Mouse (Mus musculus): Measurements from ENCODE around the gene Nrxn1. TPM values are rescaled to one million over a fixed set of nuclear protein-coding genes. Genes with fewer than 3 reads are reported as not detected.

The Nrxn1 gene
- polyA plus RNA-seq, 1 experiment from 2014 or later, result 12.2 TPM

DNA sequence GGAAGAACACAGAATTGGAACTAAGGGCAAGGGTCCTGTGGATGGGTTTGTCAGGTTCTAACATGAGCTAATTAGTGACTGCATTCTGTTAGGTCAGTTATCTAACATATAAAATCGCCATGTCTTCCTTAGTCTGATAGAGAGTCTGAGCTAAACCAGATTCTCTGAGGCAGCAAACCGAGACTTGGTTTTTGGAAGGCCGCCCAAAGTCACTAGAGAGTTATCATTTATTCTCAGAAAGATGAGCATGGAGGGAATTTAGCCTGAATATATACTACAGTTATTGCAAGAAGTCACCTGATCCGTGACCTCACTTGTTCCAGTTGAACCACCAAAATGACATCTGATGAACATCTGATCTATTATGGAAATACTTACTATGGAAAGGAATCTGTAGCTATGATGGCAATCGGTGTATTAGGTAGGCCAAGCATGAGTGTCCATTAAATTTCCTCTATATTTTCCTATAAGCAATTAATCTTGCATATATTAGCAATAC is 397.7 kb downstream of the Nrxn1 start:
- H3K9ac ChIP-seq, result no peak overlapping the region
- H3K36me3 ChIP-seq, result no peaks in the 10 kb centered on the region
- no peak overlapping the region for H3K27ac ChIP-seq
- no peak for ATAC-seq (ENCODE audit: low FRiP score, low read depth)
- H3K27me3 ChIP-seq, result no peaks in the 10 kb centered on the region
- H3K4me3 ChIP-seq, result no peak overlapping the region
- no peaks in the 10 kb centered on the region for H3K9me3 ChIP-seq
- no peak overlapping the region for H3K4me2 ChIP-seq (replicated peaks)
- H3K4me1 ChIP-seq, result peaks cover 12% of the 10 kb centered on the region; the same call in 1 of the 2 replicates
- WGBS, result 87% methylated on average over 5 of the region's 5 CpGs

DNA sequence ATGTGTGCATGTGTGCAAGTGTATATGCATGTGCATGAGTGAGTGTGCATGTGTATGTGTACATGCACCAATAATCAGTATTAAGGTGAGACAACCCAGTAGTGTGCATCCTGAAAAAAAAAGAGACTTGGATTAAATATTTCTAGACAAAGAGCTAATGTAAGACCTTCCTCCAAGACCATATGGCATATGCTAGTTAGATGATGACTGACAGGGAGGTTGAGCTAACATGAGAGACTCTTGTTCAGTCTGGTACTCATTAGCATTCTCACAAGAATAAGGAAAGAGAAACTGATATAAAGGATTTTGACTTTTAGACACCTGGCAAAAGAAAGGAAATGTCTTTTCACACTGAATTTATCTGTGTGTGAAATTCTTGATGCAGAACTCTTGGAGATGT is 408.7 kb downstream of the Nrxn1 start:
- H3K9ac ChIP-seq, result no peak overlapping the region

DNA sequence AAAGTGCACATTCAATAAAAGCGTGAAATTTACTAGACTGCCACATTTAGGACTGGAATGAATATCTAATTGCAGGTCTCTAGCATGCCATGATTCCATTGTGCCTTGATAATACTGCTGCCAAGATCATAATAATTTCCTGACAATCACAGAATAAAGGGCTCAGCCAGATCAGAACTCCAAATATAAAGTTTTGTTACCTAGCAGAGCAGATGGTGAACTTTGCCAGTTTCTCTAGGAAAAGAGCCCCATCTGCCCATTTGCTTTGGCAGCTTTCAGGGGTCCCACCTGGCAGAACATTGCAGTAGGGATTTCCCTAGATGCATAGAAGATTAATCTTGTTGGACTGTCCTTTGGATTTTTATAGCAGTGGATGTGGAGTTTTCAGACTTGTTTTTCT is 411.9 kb downstream of the Nrxn1 start:
- Histone ChIP-seq H3K27me3 (no peaks in the 10 kb centered on the region), H3K9ac (no peak overlapping the region), H3K27ac (no peak overlapping the region), H3K4me1 (no peaks in the 10 kb centered on the region), H3K36me3 (no peaks in the 10 kb centered on the region), H3K4me2 (replicated peaks) (no peak overlapping the region), H3K4me3 (no peak overlapping the region), H3K9me3 (no peaks in the 10 kb centered on the region)
- no peak for ATAC-seq (ENCODE audit: low FRiP score, low read depth)
- 70% methylated on average over 1 of the region's 1 CpGs for WGBS

More for the DNA sequence above, 408.7 kb downstream of the Nrxn1 start:
- Histone ChIP-seq H3K9me3 (no peaks in the 10 kb centered on the region), H3K4me2 (replicated peaks) (no peak overlapping the region), H3K36me3 (no peaks in the 10 kb centered on the region), H3K4me1 (no peaks in the 10 kb centered on the region), H3K4me3 (no peak overlapping the region), H3K27me3 (no peaks in the 10 kb centered on the region), H3K27ac (no peak overlapping the region)
- no peak for ATAC-seq (ENCODE audit: low FRiP score, low read depth)

DNA sequence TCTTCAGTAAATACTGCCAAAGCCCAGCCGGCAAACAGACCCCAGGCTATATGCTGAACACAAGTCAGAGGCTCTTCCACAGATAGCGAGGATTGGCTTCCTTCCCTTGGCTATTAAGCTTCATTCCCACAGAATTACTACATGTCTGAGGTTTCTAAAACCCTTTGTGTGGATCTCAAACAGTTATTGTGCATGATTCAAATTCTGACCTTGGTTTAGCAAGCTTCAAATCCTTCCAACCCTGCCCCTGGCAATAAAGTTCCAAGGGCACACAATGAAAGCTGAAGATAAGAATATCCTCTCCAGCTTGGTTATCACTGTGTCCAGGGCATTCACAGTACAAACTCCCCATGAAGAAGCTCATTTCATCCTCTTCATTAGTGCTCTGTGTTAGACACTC is 416.2 kb downstream of the Nrxn1 start:
- H3K4me3 ChIP-seq, result no peak overlapping the region
- H3K4me1 ChIP-seq, result no peaks in the 10 kb centered on the region
- H3K9ac ChIP-seq, result no peak overlapping the region
- H3K27ac ChIP-seq, result no peak overlapping the region
- H3K36me3 ChIP-seq, result no peaks in the 10 kb centered on the region
- H3K9me3 ChIP-seq, result no peaks in the 10 kb centered on the region
- H3K27me3 ChIP-seq, result no peaks in the 10 kb centered on the region
- ATAC-seq (ENCODE audit: low FRiP score, low read depth), result no peak
- H3K4me2 ChIP-seq (replicated peaks), result no peak overlapping the region
- WGBS, result 72% methylated on average over 2 of the region's 2 CpGs

DNA sequence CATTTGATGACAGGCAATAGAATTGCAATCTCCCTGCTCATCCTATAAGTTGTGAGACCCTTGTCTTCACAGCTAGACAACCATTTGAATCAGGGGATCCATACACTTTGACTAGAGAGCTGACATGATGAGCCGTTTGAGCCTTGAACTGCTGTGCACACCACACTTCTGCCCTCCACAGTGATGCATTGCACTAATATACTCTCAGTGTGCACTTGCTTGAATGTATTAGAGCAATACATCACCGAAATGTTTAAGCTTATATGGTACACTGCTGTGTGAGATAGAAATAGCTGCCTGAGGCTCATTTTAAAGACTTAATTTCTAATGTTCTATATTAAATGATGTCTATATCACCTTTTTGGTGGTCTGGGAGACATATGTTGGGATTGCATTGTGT is 430.6 kb downstream of the Nrxn1 start:
- Histone ChIP-seq H3K27ac (no peak overlapping the region), H3K27me3 (no peaks in the 10 kb centered on the region), H3K9me3 (no peaks in the 10 kb centered on the region), H3K36me3 (no peaks in the 10 kb centered on the region), H3K9ac (no peak overlapping the region), H3K4me3 (no peak overlapping the region), H3K4me1 (no peaks in the 10 kb centered on the region), H3K4me2 (replicated peaks) (no peak overlapping the region)
- 82% methylated on average over 2 of the region's 2 CpGs for WGBS
- no peak for ATAC-seq (ENCODE audit: low FRiP score, low read depth)

DNA sequence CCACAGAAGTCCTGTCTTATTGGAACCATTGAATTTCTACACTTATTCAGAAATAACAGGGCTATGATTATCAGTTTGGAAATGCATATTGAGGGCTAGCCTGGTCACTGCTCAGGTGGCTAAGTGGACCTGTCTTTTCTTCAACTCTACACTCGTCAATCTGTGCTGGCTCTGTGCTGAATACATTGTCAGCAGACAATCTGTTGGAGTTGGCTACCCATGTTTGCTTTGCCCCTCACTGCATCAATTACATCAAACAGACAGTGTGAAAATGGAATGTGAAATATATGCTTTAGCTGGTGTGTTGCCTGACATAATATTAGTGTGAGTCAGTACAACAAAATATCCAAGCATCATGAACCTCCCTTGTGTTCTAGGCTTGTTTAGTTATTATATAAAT is 438.4 kb downstream of the Nrxn1 start:
- Histone ChIP-seq H3K4me1 (peaks cover 11% of the 10 kb centered on the region), H3K9me3 (no peaks in the 10 kb centered on the region), H3K4me2 (replicated peaks) (no peak overlapping the region), H3K36me3 (no peaks in the 10 kb centered on the region), H3K9ac (no peak overlapping the region), H3K4me3 (no peak overlapping the region), H3K27ac (no peak overlapping the region), H3K27me3 (no peaks in the 10 kb centered on the region)
- 90% methylated on average over 1 of the region's 1 CpGs for WGBS
- no peak for ATAC-seq (ENCODE audit: low FRiP score, low read depth)

DNA sequence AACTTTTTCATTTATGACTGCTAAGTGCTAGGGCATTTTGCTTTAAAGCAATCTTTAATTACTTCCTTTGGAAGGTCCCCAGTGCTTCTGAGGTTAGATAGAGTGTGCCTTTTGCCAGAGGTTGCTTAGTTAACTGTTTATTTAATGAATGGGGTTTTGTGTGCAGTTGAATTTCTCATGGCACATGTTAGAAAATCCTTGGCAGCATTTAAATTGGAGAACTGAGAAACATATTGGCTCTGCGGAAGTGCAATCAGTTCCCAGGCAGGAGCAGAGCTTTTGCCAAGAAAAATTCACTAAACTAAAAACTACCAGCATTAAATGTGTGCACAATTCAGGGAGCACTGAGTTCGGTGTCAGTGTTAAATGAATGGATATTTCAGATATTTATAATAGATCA is 439.5 kb downstream of the Nrxn1 start:
- H3K9me3 ChIP-seq, result no peaks in the 10 kb centered on the region
- peaks cover 11% of the 10 kb centered on the region for H3K4me1 ChIP-seq
- no peak overlapping the region; the same call in 1 of the 2 replicates for H3K27ac ChIP-seq
- ATAC-seq (ENCODE audit: low FRiP score, low read depth), result peak; percentile 78
- WGBS, result 38% methylated on average over 2 of the region's 2 CpGs
- H3K9ac ChIP-seq, result no peak overlapping the region
- no peaks in the 10 kb centered on the region for H3K36me3 ChIP-seq
- H3K4me3 ChIP-seq, result no peak overlapping the region
- no peak overlapping the region for H3K4me2 ChIP-seq (replicated peaks)
- no peaks in the 10 kb centered on the region for H3K27me3 ChIP-seq

DNA sequence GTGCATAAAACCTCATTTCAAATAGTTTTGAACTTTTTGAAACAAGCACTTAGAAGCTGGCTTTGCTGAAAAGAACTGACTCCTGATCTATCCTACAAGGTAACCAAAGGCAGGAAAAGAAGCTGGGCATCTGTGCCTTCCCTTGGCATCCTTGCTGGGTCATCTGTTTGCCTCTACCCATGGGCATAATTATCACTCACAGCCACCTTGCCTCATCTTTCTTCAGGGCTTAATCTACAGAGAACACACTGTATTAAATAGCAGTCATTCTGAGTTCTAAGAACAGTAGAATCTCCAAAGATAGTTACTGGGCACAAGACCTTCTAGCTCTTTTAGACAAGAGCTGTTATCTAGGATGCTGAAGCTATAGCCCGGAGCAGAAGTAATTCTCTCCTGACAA is 442.6 kb downstream of the Nrxn1 start:
- no peak overlapping the region for H3K27ac ChIP-seq
- no peak overlapping the region for H3K4me2 ChIP-seq (replicated peaks)
- H3K27me3 ChIP-seq, result no peaks in the 10 kb centered on the region
- H3K4me1 ChIP-seq, result peaks cover 7% of the 10 kb centered on the region
- H3K36me3 ChIP-seq, result no peaks in the 10 kb centered on the region
- no peak for ATAC-seq (ENCODE audit: low FRiP score, low read depth)
- WGBS, result 55% methylated on average over 1 of the region's 1 CpGs
- H3K9me3 ChIP-seq, result no peaks in the 10 kb centered on the region
- H3K9ac ChIP-seq, result no peak overlapping the region
- H3K4me3 ChIP-seq, result no peak overlapping the region

DNA sequence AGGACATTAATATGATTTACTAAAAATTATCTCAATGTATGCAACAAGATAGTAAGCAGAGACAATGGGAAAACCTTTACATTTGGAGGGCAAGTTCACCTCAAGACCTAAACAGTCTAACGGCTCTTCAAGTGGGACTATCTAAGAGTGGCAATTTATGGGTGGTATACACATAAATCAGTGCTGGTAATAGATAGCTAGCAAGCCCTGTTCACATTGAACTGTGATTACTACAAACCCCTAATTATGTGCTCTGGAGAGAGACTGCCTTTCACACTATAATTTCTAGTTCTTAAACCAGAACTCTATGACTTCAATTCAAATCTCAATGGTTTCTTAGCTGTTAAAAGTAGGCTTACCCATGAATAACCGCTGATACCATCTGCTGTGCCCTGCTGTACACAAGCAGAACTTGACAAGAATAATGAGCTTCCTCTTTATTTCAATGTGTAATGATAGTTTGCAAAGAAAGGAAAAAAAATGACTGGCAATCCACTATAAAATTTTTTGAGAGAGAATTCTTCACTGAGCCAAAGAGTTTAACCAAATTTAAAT is 453.8 kb downstream of the Nrxn1 start:
- no peak overlapping the region for H3K4me2 ChIP-seq (replicated peaks)
- no peak overlapping the region for H3K4me3 ChIP-seq
- H3K27ac ChIP-seq, result no peak overlapping the region
- H3K9ac ChIP-seq, result no peak overlapping the region
- H3K36me3 ChIP-seq, result no peaks in the 10 kb centered on the region
- H3K9me3 ChIP-seq, result no peaks in the 10 kb centered on the region
- 55% methylated on average over 2 of the region's 2 CpGs for WGBS
- ATAC-seq (ENCODE audit: low FRiP score, low read depth), result no peak
- H3K27me3 ChIP-seq, result no peaks in the 10 kb centered on the region
- H3K4me1 ChIP-seq, result no peaks in the 10 kb centered on the region

DNA sequence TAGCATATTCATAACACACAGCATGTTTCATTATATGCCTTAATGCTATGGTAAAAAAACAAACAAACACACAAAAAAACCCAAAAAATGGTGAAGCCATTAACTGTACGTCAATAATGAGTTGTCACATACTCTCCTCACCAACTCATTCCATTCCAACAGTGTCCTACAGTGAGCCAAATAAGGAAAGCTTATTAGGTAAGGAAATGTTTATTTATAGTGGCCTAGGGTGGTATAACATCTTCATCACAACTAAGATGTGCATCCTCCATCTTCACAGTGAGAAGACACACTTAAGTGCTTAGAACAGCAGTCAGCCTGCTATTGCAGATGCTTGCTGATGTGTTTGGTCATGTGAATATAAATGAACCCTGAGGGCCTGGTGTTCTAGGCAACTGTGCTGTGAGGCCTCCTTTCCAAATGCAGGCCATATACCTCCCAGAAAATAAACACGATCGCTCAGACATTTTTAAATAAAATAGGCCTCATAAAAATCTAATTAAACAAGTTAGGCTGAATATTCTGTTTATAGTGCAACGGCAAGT is 454.6 kb downstream of the Nrxn1 start:
- no peak overlapping the region for H3K4me2 ChIP-seq (replicated peaks)
- no peak overlapping the region for H3K4me3 ChIP-seq
- H3K27ac ChIP-seq, result no peak overlapping the region
- no peaks in the 10 kb centered on the region for H3K9me3 ChIP-seq
- 71% methylated on average over 4 of the region's 4 CpGs for WGBS
- no peaks in the 10 kb centered on the region for H3K4me1 ChIP-seq
- ATAC-seq (ENCODE audit: low FRiP score, low read depth), result no peak
- H3K27me3 ChIP-seq, result no peaks in the 10 kb centered on the region
- no peak overlapping the region for H3K9ac ChIP-seq
- H3K36me3 ChIP-seq, result no peaks in the 10 kb centered on the region

DNA sequence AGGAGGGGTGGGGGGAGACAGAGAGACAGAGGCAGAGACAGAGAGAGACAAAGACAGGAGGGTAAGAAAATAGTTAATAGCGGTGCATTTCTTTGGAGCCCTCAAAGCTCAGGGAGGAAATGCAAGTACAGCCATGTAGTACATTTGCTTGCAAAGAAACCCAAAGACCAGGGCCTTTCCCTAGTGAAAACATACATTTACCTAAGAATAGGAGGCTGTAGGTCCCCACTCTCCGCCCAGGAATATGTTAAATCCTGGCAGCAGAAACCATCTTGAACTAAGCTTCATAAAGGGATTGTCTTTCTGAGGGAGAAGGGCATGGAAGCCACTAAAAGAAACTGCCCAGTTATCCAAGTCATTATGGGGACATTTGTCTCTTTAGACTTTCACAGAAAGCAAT is 461.5 kb downstream of the Nrxn1 start:
- ATAC-seq (ENCODE audit: low FRiP score, low read depth), result no peak

DNA sequence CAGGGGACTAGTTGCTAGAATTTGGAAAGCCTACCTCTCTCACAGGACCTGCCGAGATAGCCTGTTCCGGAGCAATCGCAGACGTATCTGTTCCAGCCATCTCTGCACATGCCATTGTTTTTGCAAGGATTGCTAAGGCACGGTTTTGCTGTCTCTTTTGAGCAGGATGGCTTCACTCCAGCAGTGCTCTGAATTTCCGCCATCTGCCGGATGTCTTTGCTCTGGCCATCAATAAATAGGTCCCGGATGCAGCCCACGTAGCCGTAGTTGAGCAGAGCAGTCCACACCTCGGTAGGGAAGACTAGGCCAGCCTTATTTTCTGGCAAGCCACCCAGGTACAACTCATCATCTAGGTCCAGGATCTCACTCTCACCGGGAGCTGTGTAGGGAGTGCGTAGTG is 463.0 kb downstream of the Nrxn1 start:
- WGBS, result 79% methylated on average over 13 of the region's 13 CpGs
- Histone ChIP-seq H3K9me3 (no peaks in the 10 kb centered on the region), H3K4me3 (no peak overlapping the region), H3K27ac (no peak overlapping the region), H3K9ac (no peak overlapping the region), H3K4me2 (replicated peaks) (no peak overlapping the region), H3K4me1 (no peaks in the 10 kb centered on the region), H3K27me3 (no peaks in the 10 kb centered on the region), H3K36me3 (no peaks in the 10 kb centered on the region)
- ATAC-seq (ENCODE audit: low FRiP score, low read depth), result no peak

More for the DNA sequence above, 461.5 kb downstream of the Nrxn1 start:
- WGBS, result 57% methylated on average over 2 of the region's 2 CpGs
- H3K9me3 ChIP-seq, result no peaks in the 10 kb centered on the region
- no peak overlapping the region for H3K9ac ChIP-seq
- no peak overlapping the region for H3K4me2 ChIP-seq (replicated peaks)
- no peaks in the 10 kb centered on the region for H3K36me3 ChIP-seq
- H3K4me3 ChIP-seq, result no peak overlapping the region
- no peak overlapping the region for H3K27ac ChIP-seq
- no peaks in the 10 kb centered on the region for H3K27me3 ChIP-seq
- H3K4me1 ChIP-seq, result no peaks in the 10 kb centered on the region

DNA sequence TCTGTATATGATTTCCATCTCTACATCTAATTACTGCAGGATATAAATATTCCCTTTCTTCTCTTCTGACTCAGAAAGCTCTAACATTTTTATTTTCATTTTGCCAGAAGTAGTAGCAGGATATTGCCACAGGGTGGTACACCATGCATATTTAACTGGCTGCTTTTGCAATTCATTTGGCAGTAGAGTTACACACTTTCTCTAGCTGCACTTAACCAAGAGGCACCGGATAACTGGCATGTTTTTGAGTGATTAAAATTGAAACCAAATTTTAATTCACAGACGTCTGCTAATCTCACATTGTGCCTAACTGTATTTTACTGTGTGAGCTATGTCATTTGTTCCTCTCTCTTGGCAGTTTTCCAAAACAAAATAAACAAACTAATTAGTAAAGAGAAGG is 464.4 kb downstream of the Nrxn1 start:
- ATAC-seq (ENCODE audit: low FRiP score, low read depth), result no peak
- Histone ChIP-seq H3K4me1 (no peaks in the 10 kb centered on the region), H3K9me3 (no peaks in the 10 kb centered on the region), H3K36me3 (no peaks in the 10 kb centered on the region), H3K4me2 (replicated peaks) (no peak overlapping the region), H3K27ac (no peak overlapping the region), H3K27me3 (no peaks in the 10 kb centered on the region), H3K4me3 (no peak overlapping the region), H3K9ac (no peak overlapping the region)
- 19% methylated on average over 2 of the region's 2 CpGs for WGBS
